Mouse (Mus musculus) forebrain, embryonic 16.5 days (tissue): ENCODE results near the gene Tmem144. TPM values are rescaled to one million over a fixed set of nuclear protein-coding genes. Genes with fewer than 3 reads are reported as not detected.
"Not testable (repeated sequence)": the region's sequence is repeated elsewhere in the genome, so short reads cannot be mapped to it uniquely, and the experiment has no call there.

ENCODE experiments used
- ATAC-seq: fragments of 200-750 bp; cut with Nextera tagmentation; 2 replicates; pipeline ENCODE4 v1.8.0; 2017; ENCODE audit warnings: mild to moderate bottlenecking, moderate library complexity
- H3K27ac ChIP-seq: fragments of 300-500 bp; sonication (generic); 2 replicates; pipeline ENCODE4 v1.5.1; 2014; ENCODE audit warnings: low read length, control low read depth
- H3K27me3 ChIP-seq: fragments of 300-500 bp; sonication (generic); replicated peaks from 2 replicates; pipeline ENCODE4 v1.6.1; 2014; ENCODE audit warnings: low read length; ENCODE audit not compliant: control insufficient read depth, insufficient read depth
- H3K36me3 ChIP-seq: fragments of 300-500 bp; sonication (generic); 2 replicates; pipeline ENCODE4 v1.6.1; 2014; ENCODE audit not compliant: control insufficient read depth, insufficient read depth
- H3K4me1 ChIP-seq: fragments of 300-500 bp; sonication (generic); replicated peaks from 2 replicates; pipeline ENCODE4 v1.6.1; 2014; ENCODE audit warnings: low read length; ENCODE audit not compliant: control insufficient read depth, insufficient read depth
- H3K4me2 ChIP-seq: fragments of 300-500 bp; sonication (generic); 2 replicates; pipeline ENCODE4 v1.6.1; 2014; ENCODE audit warnings: mild to moderate bottlenecking, low read length, control low read depth
- H3K4me3 ChIP-seq: fragments of 300-500 bp; sonication (generic); replicated peaks from 2 replicates; pipeline ENCODE4 v1.5.1; 2014; ENCODE audit warnings: mild to moderate bottlenecking, low read length, control low read depth
- H3K9ac ChIP-seq: fragments of 300-500 bp; sonication (generic); replicated peaks from 2 replicates; pipeline ENCODE4 v1.6.1; 2014; ENCODE audit warnings: low read depth, low read length, control low read depth
- H3K9me3 ChIP-seq: fragments of 300-500 bp; sonication (generic); 2 replicates; pipeline ENCODE4 v1.6.1; 2016; ENCODE audit warnings: low read length; ENCODE audit not compliant: control insufficient read depth
- WGBS: fragments of 180-500 bp; shearing (Covaris S2); extraction: QIAGEN DNeasy Blood & Tissue Kit; methylation state at CpG from one replicate; pipeline ENCODE4 v1.1.7; 2014; 5-methylcytosine and 5-hydroxymethylcytosine counted together
- polyA plus RNA-seq: library from polyadenylated mRNA; unstranded; fragments of >200 nt; fragmentation: Nextera tagmentation; extraction: Ambion mirVana; gene quantifications from 2 replicates; pipeline ENCODE4 v1.2.1, GENCODE M21; 2015

The Tmem144 gene
- polyA plus RNA-seq, 1 experiment from 2014 or later = 1.9 TPM

- H3K4me2 ChIP-seq, ATAC-seq, H3K36me3 ChIP-seq, H3K4me1 ChIP-seq, H3K9me3 ChIP-seq, H3K27me3 ChIP-seq, H3K4me3 ChIP-seq, H3K9ac ChIP-seq, H3K27ac ChIP-seq: not testable (repeated sequence)
- WGBS = 88% methylated on average over 7 of the region's 7 CpGs
Observed at GRCm38 (mm10) chr3:79800761-79801160, 51.8 kb downstream of the Tmem144 start.

GRCm38 (mm10) chr3:79792307-79792706, 60.3 kb downstream of the Tmem144 start:
- Histone ChIP-seq H3K4me3 (no peak overlapping the region), H3K36me3 (no peaks in the 10 kb centered on the region), H3K9me3 (no peaks in the 10 kb centered on the region), H3K4me2 (no peak overlapping the region), H3K27me3 (no peaks in the 10 kb centered on the region), H3K27ac (no peak overlapping the region), H3K9ac (no peak overlapping the region), H3K4me1 (no peaks in the 10 kb centered on the region)
- ATAC-seq = no peak
- WGBS = 89% methylated on average over 6 of the region's 6 CpGs

- Histone ChIP-seq H3K9ac (no peak overlapping the region), H3K4me2 (no peak overlapping the region), H3K9me3 (no peaks in the 10 kb centered on the region), H3K36me3 (no peaks in the 10 kb centered on the region), H3K4me1 (no peaks in the 10 kb centered on the region), H3K4me3 (no peak overlapping the region), H3K27ac (no peak overlapping the region), H3K27me3 (no peaks in the 10 kb centered on the region)
- no peak for ATAC-seq
- WGBS = 70% methylated on average over 3 of the region's 3 CpGs
Observed at GRCm38 (mm10) chr3:79790324-79790723, 62.2 kb downstream of the Tmem144 start.

- no peak overlapping the region for H3K9ac ChIP-seq
- no peak for ATAC-seq
- H3K27ac ChIP-seq = no peak overlapping the region
- no peak overlapping the region for H3K4me2 ChIP-seq
- H3K9me3 ChIP-seq = no peaks in the 10 kb centered on the region
- H3K36me3 ChIP-seq = no peaks in the 10 kb centered on the region
- WGBS = 70% methylated on average over 4 of the region's 4 CpGs
- H3K4me3 ChIP-seq = no peak overlapping the region
- no peaks in the 10 kb centered on the region for H3K4me1 ChIP-seq
- H3K27me3 ChIP-seq = no peaks in the 10 kb centered on the region
Observed at GRCm38 (mm10) chr3:79789554-79789953, 63.0 kb downstream of the Tmem144 start.

- Histone ChIP-seq H3K27me3 (no peaks in the 10 kb centered on the region), H3K36me3 (no peaks in the 10 kb centered on the region), H3K4me1 (no peaks in the 10 kb centered on the region), H3K27ac (no peak overlapping the region), H3K4me3 (no peak overlapping the region), H3K9ac (no peak overlapping the region), H3K4me2 (no peak overlapping the region), H3K9me3 (no peaks in the 10 kb centered on the region)
- WGBS = 80% methylated on average over 6 of the region's 6 CpGs
- no peak for ATAC-seq
Observed at GRCm38 (mm10) chr3:79788959-79789358, 63.6 kb downstream of the Tmem144 start.

GRCm38 (mm10) chr3:79784362-79784736, 68.2 kb downstream of the Tmem144 start:
- H3K4me1 ChIP-seq = no peaks in the 10 kb centered on the region
- no peak overlapping the region for H3K27ac ChIP-seq
- WGBS = 19% methylated on average over 11 of the region's 11 CpGs
- ATAC-seq = no peak
- no peaks in the 10 kb centered on the region for H3K27me3 ChIP-seq
- H3K9ac ChIP-seq = no peak overlapping the region
- no peaks in the 10 kb centered on the region for H3K9me3 ChIP-seq
- no peak overlapping the region for H3K4me2 ChIP-seq
- H3K36me3 ChIP-seq = no peaks in the 10 kb centered on the region
- H3K4me3 ChIP-seq = no peak overlapping the region

- ATAC-seq = no peak
- Histone ChIP-seq H3K27ac (no peak overlapping the region), H3K4me1 (no peaks in the 10 kb centered on the region), H3K36me3 (no peaks in the 10 kb centered on the region), H3K9me3 (no peaks in the 10 kb centered on the region), H3K9ac (no peak overlapping the region), H3K4me2 (no peak overlapping the region), H3K27me3 (no peaks in the 10 kb centered on the region), H3K4me3 (no peak overlapping the region)
- 59% methylated on average over 10 of the region's 10 CpGs for WGBS
Observed at GRCm38 (mm10) chr3:79783630-79784361, 68.8 kb downstream of the Tmem144 start.

- Histone ChIP-seq H3K36me3 (no peaks in the 10 kb centered on the region), H3K27ac (no peak overlapping the region), H3K4me2 (no peak overlapping the region), H3K27me3 (no peaks in the 10 kb centered on the region), H3K9ac (no peak overlapping the region), H3K4me3 (no peak overlapping the region), H3K9me3 (no peaks in the 10 kb centered on the region), H3K4me1 (no peaks in the 10 kb centered on the region)
- 88% methylated on average over 2 of the region's 2 CpGs for WGBS
- ATAC-seq = no peak
Observed at GRCm38 (mm10) chr3:79772701-79773100, 79.9 kb downstream of the Tmem144 start.
